Mouse (Mus musculus) hindbrain, embryonic 12.5 days (tissue): ENCODE measurements around the gene Frmd8. TPM values are rescaled to one million over a fixed set of nuclear protein-coding genes. Genes with fewer than 3 reads are reported as not detected.

ENCODE experiments used
- ATAC-seq: fragments of 200-750 bp; cut with Nextera tagmentation; 2 replicates; pipeline ENCODE4 v1.8.0; 2017; ENCODE audit warnings: moderate TSS enrichment; ENCODE audit not compliant: low FRiP score
- H3K27ac ChIP-seq: fragments of 300-500 bp; sonication (generic); 2 replicates; pipeline ENCODE4 v1.5.1; 2016; ENCODE audit warnings: mild to moderate bottlenecking
- H3K27me3 ChIP-seq: fragments of 300-500 bp; sonication (generic); 2 replicates; pipeline ENCODE4 v1.6.1; 2016; ENCODE audit warnings: mild to moderate bottlenecking
- H3K36me3 ChIP-seq: fragments of 300-500 bp; sonication (generic); 2 replicates; pipeline ENCODE4 v1.6.1; 2016; ENCODE audit warnings: mild to moderate bottlenecking
- H3K4me1 ChIP-seq: fragments of 300-500 bp; sonication (generic); 2 replicates; pipeline ENCODE4 v1.6.1; 2016
- H3K4me2 ChIP-seq: fragments of 300-500 bp; sonication (generic); replicated peaks from 2 replicates; pipeline ENCODE4 v1.6.1; 2016; ENCODE audit warnings: mild to moderate bottlenecking
- H3K4me3 ChIP-seq: fragments of 300-500 bp; sonication (generic); 2 replicates; pipeline ENCODE4 v1.5.1; 2016; ENCODE audit warnings: mild to moderate bottlenecking
- H3K9ac ChIP-seq: fragments of 300-500 bp; sonication (generic); 2 replicates; pipeline ENCODE4 v1.6.1; 2016; ENCODE audit warnings: mild to moderate bottlenecking, moderate library complexity
- H3K9me3 ChIP-seq: fragments of 300-500 bp; sonication (generic); replicated peaks from 2 replicates; pipeline ENCODE4 v1.6.1; 2016; ENCODE audit warnings: mild to moderate bottlenecking
- WGBS: fragments of 180-500 bp; shearing (Covaris S2); methylation state at CpG from one replicate; pipeline ENCODE4 v1.1.7; 2016; 5-methylcytosine and 5-hydroxymethylcytosine counted together
- polyA plus RNA-seq: library from polyadenylated mRNA; unstranded; fragments of >200 nt; fragmentation: Nextera tagmentation; extraction: Ambion mirVana; gene quantifications from 2 replicates; pipeline ENCODE4 v1.2.1, GENCODE M21; 2016

Gene Frmd8
- polyA plus RNA-seq, 1 experiment from 2014 or later: 29.9 TPM

GRCm38 (mm10) chr19:5846557-5847305 lies 28.3 kb downstream of the Frmd8 start:
- WGBS: 4% methylated on average over 16 of the region's 16 CpGs
- peak overlapping the region; percentile 56 for H3K9ac ChIP-seq

GRCm38 (mm10) chr19:5846154-5846553 lies 28.9 kb downstream of the Frmd8 start:
- Histone ChIP-seq H3K27me3 (no peaks in the 10 kb centered on the region), H3K27ac (peak overlapping the region; percentile 96), H3K4me1 (peaks cover 81% of the 10 kb centered on the region), H3K9ac (peak overlapping the region; percentile 56), H3K4me2 (peak overlapping the region; percentile 56), H3K36me3 (no peaks in the 10 kb centered on the region), H3K4me3 (peak overlapping the region; percentile 25), H3K9me3 (no peaks in the 10 kb centered on the region)
- WGBS: 2% methylated on average over 7 of the region's 7 CpGs
- peak; percentile 56 for ATAC-seq

More at GRCm38 (mm10) chr19:5846557-5847305, 28.3 kb downstream of the Frmd8 start:
- Histone ChIP-seq H3K27ac (peak overlapping the region; percentile 96), H3K9me3 (no peaks in the 10 kb centered on the region), H3K4me2 (peak overlapping the region; percentile 56), H3K4me1 (peaks cover 80% of the 10 kb centered on the region), H3K27me3 (no peaks in the 10 kb centered on the region), H3K4me3 (peak overlapping the region; percentile 25), H3K36me3 (peaks cover 4% of the 10 kb centered on the region; the same call in 1 of the 2 replicates)
- ATAC-seq: peak; percentile 85

GRCm38 (mm10) chr19:5845319-5846135 lies 29.5 kb downstream of the Frmd8 start:
- H3K4me3 ChIP-seq: peak overlapping the region; percentile 25
- H3K9me3 ChIP-seq: no peaks in the 10 kb centered on the region
- H3K4me2 ChIP-seq: peak overlapping the region; percentile 56
- H3K27me3 ChIP-seq: no peaks in the 10 kb centered on the region
- no peaks in the 10 kb centered on the region for H3K36me3 ChIP-seq
- peak; percentile 47 for ATAC-seq
- WGBS: 7% methylated on average over 45 of the region's 45 CpGs
- H3K9ac ChIP-seq: peak overlapping the region; percentile 56; the same call in 1 of the 2 replicates
- H3K27ac ChIP-seq: peak overlapping the region; percentile 96
- H3K4me1 ChIP-seq: peaks cover 81% of the 10 kb centered on the region

- Histone ChIP-seq H3K9me3 (no peaks in the 10 kb centered on the region), H3K4me3 (peak overlapping the region; percentile 25; the same call in 1 of the 2 replicates), H3K27me3 (no peaks in the 10 kb centered on the region), H3K27ac (peak overlapping the region; percentile 96), H3K36me3 (no peaks in the 10 kb centered on the region), H3K9ac (peak overlapping the region; percentile 33; the same call in 1 of the 2 replicates), H3K4me2 (peak overlapping the region; percentile 56), H3K4me1 (peaks cover 76% of the 10 kb centered on the region)
- no peak for ATAC-seq
- WGBS: 82% methylated on average over 12 of the region's 12 CpGs
Measured at GRCm38 (mm10) chr19:5844831-5845318, 30.2 kb downstream of the Frmd8 start.

GRCm38 (mm10) chr19:5843781-5844691 lies 31.0 kb downstream of the Frmd8 start:
- Histone ChIP-seq H3K27me3 (no peaks in the 10 kb centered on the region), H3K36me3 (no peaks in the 10 kb centered on the region), H3K4me3 (peak overlapping the region; percentile 25; the same call in 1 of the 2 replicates), H3K27ac (peak overlapping the region; percentile 96; the same call in 1 of the 2 replicates), H3K4me1 (peaks cover 68% of the 10 kb centered on the region), H3K9ac (no peak overlapping the region), H3K4me2 (peak overlapping the region; percentile 56; the same call in 1 of the 2 replicates), H3K9me3 (no peaks in the 10 kb centered on the region)
- ATAC-seq: no peak
- WGBS: 81% methylated on average over 30 of the region's 30 CpGs

GRCm38 (mm10) chr19:5842785-5843730 lies 32.0 kb downstream of the Frmd8 start:
- Histone ChIP-seq H3K9ac (no peak overlapping the region), H3K27me3 (no peaks in the 10 kb centered on the region), H3K4me3 (no peak overlapping the region; the same call in 1 of the 2 replicates), H3K36me3 (no peaks in the 10 kb centered on the region), H3K4me2 (peak overlapping the region; percentile 15; the same call in 1 of the 2 replicates), H3K9me3 (no peaks in the 10 kb centered on the region), H3K27ac (peak overlapping the region; percentile 55; the same call in 1 of the 2 replicates), H3K4me1 (peaks cover 58% of the 10 kb centered on the region)
- 57% methylated on average over 9 of the region's 9 CpGs for WGBS
- no peak for ATAC-seq

GRCm38 (mm10) chr19:5841999-5842784 lies 32.9 kb downstream of the Frmd8 start:
- H3K27me3 ChIP-seq: no peaks in the 10 kb centered on the region
- H3K36me3 ChIP-seq: no peaks in the 10 kb centered on the region
- 53% methylated on average over 5 of the region's 5 CpGs for WGBS
- ATAC-seq: no peak
- peaks cover 49% of the 10 kb centered on the region for H3K4me1 ChIP-seq
- H3K4me3 ChIP-seq: no peak overlapping the region
- H3K9ac ChIP-seq: no peak overlapping the region
- peak overlapping the region; percentile 55; the same call in 1 of the 2 replicates for H3K27ac ChIP-seq
- peak overlapping the region; percentile 11; the same call in 1 of the 2 replicates for H3K4me2 ChIP-seq
- no peaks in the 10 kb centered on the region for H3K9me3 ChIP-seq

GRCm38 (mm10) chr19:5841389-5841946 lies 33.6 kb downstream of the Frmd8 start:
- H3K27me3 ChIP-seq: no peaks in the 10 kb centered on the region
- peaks cover 43% of the 10 kb centered on the region for H3K4me1 ChIP-seq
- no peak for ATAC-seq
- no peak overlapping the region for H3K27ac ChIP-seq
- no peak overlapping the region for H3K9ac ChIP-seq
- H3K4me2 ChIP-seq: no peak overlapping the region
- 52% methylated on average over 4 of the region's 4 CpGs for WGBS
- no peak overlapping the region for H3K4me3 ChIP-seq
- H3K36me3 ChIP-seq: no peaks in the 10 kb centered on the region
- H3K9me3 ChIP-seq: no peaks in the 10 kb centered on the region

- peaks cover 43% of the 10 kb centered on the region for H3K4me1 ChIP-seq
- no peaks in the 10 kb centered on the region for H3K27me3 ChIP-seq
- no peaks in the 10 kb centered on the region for H3K36me3 ChIP-seq
- no peak overlapping the region for H3K27ac ChIP-seq
- H3K9ac ChIP-seq: no peak overlapping the region
- H3K4me3 ChIP-seq: no peak overlapping the region
- ATAC-seq: no peak
- H3K4me2 ChIP-seq: no peak overlapping the region
- no peaks in the 10 kb centered on the region for H3K9me3 ChIP-seq
- 89% methylated on average over 9 of the region's 9 CpGs for WGBS
Measured at GRCm38 (mm10) chr19:5840890-5841388, 34.1 kb downstream of the Frmd8 start.
